Mouse (Mus musculus) forebrain, postnatal 0 days (tissue): ENCODE results near the gene Slc12a6. TPM values are rescaled to one million over a fixed set of nuclear protein-coding genes. Genes with fewer than 3 reads are reported as not detected.

Experiments used
- ATAC-seq: fragments of 200-750 bp; cut with Nextera tagmentation; 2 replicates; pipeline ENCODE4 v1.8.0; 2017; ENCODE audit warnings: mild to moderate bottlenecking, moderate library complexity
- DNase-seq: peaks from one replicate; pipeline ENCODE4 v3.0.0-alpha.2; 2015
- H3K27ac ChIP-seq: fragments of 300-500 bp; sonication (generic); 2 replicates; pipeline ENCODE4 v1.5.1; 2014; ENCODE audit warnings: low read depth, mild to moderate bottlenecking, antibody characterized with exemption, low read length, moderate library complexity, mixed read lengths
- H3K27me3 ChIP-seq: fragments of 300-500 bp; sonication (generic); 2 replicates; pipeline ENCODE4 v1.6.1; 2014; ENCODE audit warnings: mild to moderate bottlenecking, low read length, mixed read lengths; ENCODE audit not compliant: insufficient read depth
- H3K36me3 ChIP-seq: fragments of 300-500 bp; sonication (generic); 2 replicates; pipeline ENCODE4 v1.6.1; 2014; ENCODE audit warnings: mild to moderate bottlenecking, moderate library complexity; ENCODE audit not compliant: insufficient read depth
- H3K4me1 ChIP-seq: fragments of 300-500 bp; sonication (generic); 2 replicates; pipeline ENCODE4 v1.6.1; 2014; ENCODE audit warnings: antibody characterized with exemption; ENCODE audit not compliant: insufficient read depth
- H3K4me2 ChIP-seq: fragments of 300-500 bp; sonication (generic); 2 replicates; pipeline ENCODE4 v1.6.1; 2014; ENCODE audit warnings: low read depth, mild to moderate bottlenecking, moderate library complexity
- H3K4me3 ChIP-seq: fragments of 300-500 bp; sonication (generic); 2 replicates; pipeline ENCODE4 v1.5.1; 2014; ENCODE audit warnings: low read depth, low read length, mixed read lengths
- H3K9ac ChIP-seq: fragments of 300-500 bp; sonication (generic); 2 replicates; pipeline ENCODE4 v1.6.1; 2014; ENCODE audit warnings: mild to moderate bottlenecking
- H3K9me3 ChIP-seq: fragments of 300-500 bp; sonication (generic); 2 replicates; pipeline ENCODE4 v1.6.1; 2016; ENCODE audit warnings: low read length
- CTCF ChIP-seq: sonication (generic); IDR thresholded peaks from 2 replicates; pipeline ENCODE4 v1.5.1; 2016; ENCODE audit warnings: antibody characterized with exemption, control low read depth, low read depth
- WGBS: fragments of 180-500 bp; shearing (Covaris S2); extraction: QIAGEN DNeasy Blood & Tissue Kit; methylation state at CpG from one replicate; pipeline ENCODE4 v1.1.7; 2014; 5-methylcytosine and 5-hydroxymethylcytosine counted together
- polyA plus RNA-seq: library from polyadenylated mRNA; unstranded; fragments of >200 nt; fragmentation: Nextera tagmentation; extraction: Ambion mirVana; gene quantifications from 2 replicates; pipeline ENCODE4 v1.2.1, GENCODE M21; 2015
- total RNA-seq: library from RNA; depleted of rRNA; stranded (reverse); fragments of >200 nt; gene quantifications from 2 replicates; pipeline ENCODE4 v1.2.3, GENCODE M21; 2014

Slc12a6 gene
- total and polyA plus RNA-seq, 2 experiments from 2014 or later = 10.6 to 69.3 TPM

DNA sequence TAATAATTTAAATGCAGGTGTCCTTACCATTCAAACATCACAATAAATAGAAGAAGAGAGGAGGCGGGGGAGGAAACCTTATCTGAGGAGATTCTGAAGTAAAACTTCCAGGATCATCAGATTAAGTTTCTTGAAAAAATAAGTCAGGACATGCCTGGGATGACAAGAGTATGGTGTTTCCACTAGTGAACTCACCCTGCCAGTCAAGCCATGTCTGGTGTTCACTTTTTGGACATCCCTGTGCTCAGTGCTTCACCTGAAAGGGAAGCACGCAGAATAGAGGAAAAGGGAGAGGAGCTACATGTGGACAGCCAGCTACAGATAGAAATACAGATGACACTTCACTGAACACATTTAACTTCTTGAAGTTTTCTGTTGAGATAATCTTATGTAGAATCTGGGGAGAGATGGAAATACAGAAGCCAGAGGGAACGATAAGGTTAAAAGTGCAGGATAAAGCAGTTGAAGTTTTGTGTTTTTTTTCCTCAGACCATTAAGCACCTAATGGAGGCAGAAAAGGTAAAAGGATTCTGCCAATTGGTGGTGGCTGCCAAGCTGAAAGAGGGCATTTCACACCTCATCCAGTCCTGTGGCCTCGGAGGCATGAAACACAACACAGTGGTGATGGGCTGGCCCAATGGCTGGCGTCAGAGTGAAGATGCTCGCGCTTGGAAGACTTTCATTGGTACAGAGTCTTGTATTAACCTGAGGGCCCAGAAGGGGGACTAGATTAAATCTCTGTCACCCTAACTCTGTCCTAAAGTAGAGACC, 88.2 kb downstream of the Slc12a6 start:
- WGBS = 90% methylated on average over 7 of the region's 7 CpGs

DNA sequence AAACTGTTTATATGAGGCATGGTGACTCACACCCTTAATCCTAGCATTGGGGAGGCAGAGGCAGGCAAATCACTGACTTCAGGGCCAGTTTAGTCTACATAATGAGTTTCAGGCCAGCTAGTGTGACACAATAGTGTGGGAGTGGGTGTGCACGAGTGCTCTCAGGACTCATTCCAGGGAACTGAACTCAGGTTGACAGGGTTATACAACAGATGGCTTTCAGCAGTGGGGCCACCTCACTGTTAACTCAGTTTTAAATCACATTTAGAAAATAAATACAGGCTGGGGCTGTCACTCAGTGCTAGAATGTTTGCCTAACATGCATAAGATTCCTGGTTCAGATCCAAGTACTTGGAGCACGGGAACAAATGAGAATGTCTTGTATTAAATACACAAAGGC, 94.0 kb downstream of the Slc12a6 start:
- Histone ChIP-seq H3K27ac (no peak overlapping the region), H3K4me1 (no peaks in the 10 kb centered on the region), H3K4me2 (no peak overlapping the region), H3K9me3 (no peaks in the 10 kb centered on the region), H3K9ac (no peak overlapping the region), H3K4me3 (no peak overlapping the region), H3K36me3 (peaks cover 75% of the 10 kb centered on the region), H3K27me3 (no peaks in the 10 kb centered on the region)
- no peak for ATAC-seq
- 53% methylated on average over 2 of the region's 2 CpGs for WGBS
- TF ChIP-seq CTCF = no peak
- DNase-seq = no peak

More for the DNA sequence above, 88.2 kb downstream of the Slc12a6 start:
- Histone ChIP-seq H3K9me3 (no peaks in the 10 kb centered on the region), H3K4me3 (no peak overlapping the region), H3K9ac (no peak overlapping the region), H3K4me2 (no peak overlapping the region), H3K27ac (no peak overlapping the region), H3K27me3 (no peaks in the 10 kb centered on the region), H3K36me3 (peaks cover 79% of the 10 kb centered on the region), H3K4me1 (no peaks in the 10 kb centered on the region)
- ATAC-seq = no peak
- TF ChIP-seq CTCF = no peak
- no peak for DNase-seq

DNA sequence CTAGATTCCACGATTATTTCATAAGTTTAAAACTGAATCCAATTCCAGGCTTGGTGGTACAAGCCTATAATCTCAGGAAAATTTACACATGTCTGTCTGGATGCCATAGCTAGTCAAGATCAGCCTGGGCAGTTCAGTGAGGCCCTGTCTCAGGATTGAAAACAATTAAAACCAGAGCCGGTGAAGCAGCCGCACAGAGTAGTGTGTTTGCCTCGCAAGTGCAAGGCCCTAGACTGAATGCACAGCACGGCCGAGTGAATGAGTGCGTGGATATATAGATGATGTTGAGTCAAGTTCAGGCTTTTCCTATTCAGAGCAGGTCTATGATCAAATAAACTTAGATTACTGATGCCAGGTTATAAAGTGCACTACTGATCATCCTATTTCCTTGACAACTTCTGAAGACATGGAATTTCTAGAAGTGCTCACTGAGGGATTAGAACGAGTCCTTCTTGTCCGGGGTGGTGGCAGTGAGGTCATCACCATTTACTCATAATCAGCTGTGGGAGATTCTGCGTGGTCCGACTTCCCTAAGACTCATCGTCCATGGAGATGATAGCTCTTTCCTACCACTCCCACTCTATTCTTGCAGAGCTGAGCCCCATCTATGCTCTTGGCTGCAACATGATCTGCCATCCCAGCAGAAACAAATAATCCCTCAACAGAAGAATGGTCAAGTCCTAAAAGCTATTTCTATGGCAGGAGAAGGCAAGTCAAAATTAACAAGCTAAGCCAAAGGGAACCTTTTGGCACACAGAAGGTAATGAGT, 94.6 kb downstream of the Slc12a6 start:
- DNase-seq = no peak
- no peak for TF ChIP-seq CTCF
- Histone ChIP-seq H3K9ac (no peak overlapping the region), H3K4me2 (no peak overlapping the region), H3K9me3 (no peaks in the 10 kb centered on the region), H3K4me1 (no peaks in the 10 kb centered on the region), H3K36me3 (peaks cover 70% of the 10 kb centered on the region), H3K4me3 (no peak overlapping the region), H3K27ac (no peak overlapping the region), H3K27me3 (no peaks in the 10 kb centered on the region)
- 87% methylated on average over 12 of the region's 12 CpGs for WGBS
- ATAC-seq = no peak

DNA sequence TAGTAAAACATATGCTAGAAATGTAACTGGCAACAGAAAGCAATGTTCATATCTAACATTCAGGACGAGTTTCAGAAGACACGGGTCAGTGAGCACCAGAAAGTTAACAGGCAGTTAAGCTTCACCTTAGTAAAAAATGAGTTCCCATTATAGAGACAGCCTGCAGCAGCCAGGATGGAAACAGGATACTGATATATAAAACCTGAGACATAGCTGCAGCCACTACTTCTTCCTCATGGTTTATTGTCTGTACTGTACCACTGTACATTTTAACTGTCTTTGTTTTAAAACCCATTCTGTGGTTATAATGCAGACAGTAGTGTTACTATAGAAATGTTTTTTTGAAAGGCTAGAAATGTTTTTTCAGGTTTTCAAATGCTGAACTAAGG, 95.2 kb downstream of the Slc12a6 start:
- ATAC-seq = no peak
- no peak for TF ChIP-seq CTCF
- 85% methylated on average over 2 of the region's 2 CpGs for WGBS
- Histone ChIP-seq H3K9ac (no peak overlapping the region), H3K27ac (no peak overlapping the region), H3K9me3 (no peaks in the 10 kb centered on the region), H3K27me3 (no peaks in the 10 kb centered on the region), H3K4me3 (no peak overlapping the region), H3K4me2 (no peak overlapping the region), H3K4me1 (no peaks in the 10 kb centered on the region), H3K36me3 (peaks cover 69% of the 10 kb centered on the region)
- DNase-seq = no peak

DNA sequence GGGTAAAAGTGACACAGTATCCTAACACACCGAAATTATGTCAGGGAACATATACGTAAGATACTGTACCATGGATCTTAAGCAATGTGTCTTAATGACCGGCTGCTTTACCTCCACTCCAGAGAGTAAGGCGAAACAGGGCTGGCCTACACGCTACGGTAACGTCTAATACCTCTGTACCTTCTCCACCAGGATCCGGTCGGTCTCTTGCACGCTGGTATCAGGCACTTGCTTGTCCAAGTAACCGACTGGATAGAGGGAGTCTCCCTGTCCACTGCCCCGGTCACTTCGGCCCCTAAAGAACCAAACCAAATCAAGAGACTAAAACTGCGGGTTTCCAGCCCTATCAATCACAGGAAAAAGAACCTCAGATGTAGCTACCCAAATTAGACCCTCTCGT, 101.6 kb downstream of the Slc12a6 start:
- no peaks in the 10 kb centered on the region for H3K9me3 ChIP-seq
- H3K4me3 ChIP-seq = peak overlapping the region; percentile 95
- peak overlapping the region; percentile 86 for H3K9ac ChIP-seq
- H3K36me3 ChIP-seq = peaks cover 11% of the 10 kb centered on the region
- peak overlapping the region; percentile 92; the same call in 1 of the 2 replicates for H3K27ac ChIP-seq
- peak overlapping the region; percentile 91 for H3K4me2 ChIP-seq
- peak; percentile 19 for ATAC-seq
- 17% methylated on average over 15 of the region's 15 CpGs for WGBS
- no peaks in the 10 kb centered on the region for H3K27me3 ChIP-seq
- peaks cover 9% of the 10 kb centered on the region; the same call in 1 of the 2 replicates for H3K4me1 ChIP-seq
- DNase-seq = no peak
- no peak for TF ChIP-seq CTCF

DNA sequence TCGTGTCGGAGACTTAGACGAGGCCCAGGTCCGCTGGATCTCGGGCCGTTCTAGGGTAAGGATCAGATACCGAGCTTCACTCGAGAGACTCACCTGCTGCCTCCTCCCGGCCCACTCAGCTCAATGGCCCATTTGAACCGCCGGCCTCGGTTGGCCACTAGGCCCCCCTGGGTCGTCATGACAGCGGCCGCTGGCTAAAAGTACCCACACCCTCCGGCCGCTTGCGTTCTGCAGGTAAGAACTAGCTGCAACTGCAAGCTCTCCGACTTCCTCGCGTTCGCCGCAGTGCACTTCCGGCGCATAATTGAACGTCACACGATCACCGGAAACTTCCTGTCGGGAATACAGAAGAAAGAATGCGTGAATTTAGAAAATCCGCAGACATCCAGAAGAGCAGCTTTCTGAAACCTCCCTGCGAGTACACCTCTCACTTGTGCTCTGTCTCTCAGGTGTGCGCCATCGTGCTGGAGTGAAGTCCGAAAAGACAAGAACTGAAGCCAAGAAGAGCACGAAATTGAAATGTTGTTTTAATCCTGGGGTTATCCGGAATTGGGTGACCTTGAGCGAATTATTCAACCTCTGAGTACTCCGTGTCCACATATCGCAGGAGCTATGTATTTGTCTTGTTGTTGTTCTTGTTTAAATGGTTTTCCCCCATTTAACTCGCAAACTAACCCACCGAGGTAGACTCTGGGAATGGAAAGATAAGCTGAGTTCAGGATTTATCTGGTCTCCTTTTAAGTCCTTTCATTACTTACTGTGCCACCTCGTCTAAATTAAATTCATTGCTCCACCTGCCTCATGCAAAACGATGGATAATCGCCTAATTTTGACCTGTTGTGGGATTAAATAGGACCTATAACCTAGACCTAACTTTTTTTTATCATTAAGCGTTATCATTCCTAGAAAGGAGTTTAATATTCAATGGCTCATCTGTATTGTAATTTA, 102.4 kb downstream of the Slc12a6 start, which contains the start of gene Emc4:
TSS of gene Emc4 (minus strand) at position 302 of the 948 bp plus-strand sequence.
- Histone ChIP-seq H3K4me1 (peaks cover 9% of the 10 kb centered on the region; the same call in 1 of the 2 replicates), H3K9me3 (no peaks in the 10 kb centered on the region), H3K27ac (peak within 1 kb of the TSS; percentile 92), H3K36me3 (peaks cover 7% of the 10 kb centered on the region), H3K27me3 (no peaks in the 10 kb centered on the region; the same call in 1 of the 2 replicates), H3K4me3 (peak within 1 kb of the TSS; percentile 95), H3K4me2 (peak within 1 kb of the TSS; percentile 91), H3K9ac (peak within 1 kb of the TSS; percentile 86)
- DNase-seq = peak; percentile 95
- TF ChIP-seq CTCF = no peak
- 2% methylated on average over 46 of the region's 46 CpGs for WGBS
- peak; percentile 94 for ATAC-seq
